Mouse (Mus musculus): Measurements from ENCODE around the gene Jmjd4. TPM values are rescaled to one million over a fixed set of nuclear protein-coding genes. Genes with fewer than 3 reads are reported as not detected.

Gene Jmjd4
- polyA plus RNA-seq, 1 experiment from 2014 or later, result 17.9 TPM

DNA sequence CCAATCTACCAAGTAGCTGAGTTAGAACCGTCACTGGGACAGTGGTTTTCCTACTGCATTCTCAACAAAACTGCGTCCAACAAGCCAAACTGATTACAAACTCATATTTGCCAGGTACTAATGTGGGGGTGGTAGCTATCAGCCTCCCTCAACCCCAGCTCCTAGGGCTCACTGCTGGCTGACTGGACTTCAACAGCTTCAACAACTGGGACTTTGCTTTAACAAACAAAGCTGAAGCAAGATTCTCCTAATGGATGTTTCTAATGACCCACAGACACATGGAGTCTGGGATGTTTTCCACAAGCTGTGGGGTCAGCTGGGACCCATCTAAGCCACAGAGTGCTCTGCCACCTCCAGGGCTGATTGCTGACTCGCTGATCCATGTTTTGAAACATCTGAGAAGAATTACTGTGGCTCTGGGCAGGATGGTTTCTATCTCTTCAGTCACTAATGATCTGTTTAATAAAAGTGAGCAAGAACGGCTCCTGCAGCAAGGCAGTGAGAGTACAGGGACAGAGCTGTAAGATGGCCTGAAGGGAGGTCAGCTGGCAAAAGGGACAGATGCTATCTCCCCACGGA is 26.7 kb upstream of the Jmjd4 start:
- Histone ChIP-seq H3K4me2 (ENCODE audit: low read length) (no peak overlapping the region), H3K9ac (ENCODE audit: low read depth, low read length) (no peak overlapping the region), H3K4me3 (ENCODE audit: low read depth, low read length) (no peak overlapping the region), H3K4me1 (ENCODE audit: control insufficient read depth, insufficient read depth, low read length) (no peaks in the 10 kb centered on the region; the same call in 1 of the 2 replicates), H3K27ac (ENCODE audit: low read length) (no peak overlapping the region), H3K9me3 (replicated peaks; ENCODE audit: control insufficient read depth, low read length, poor library complexity, severe bottlenecking) (no peaks in the 10 kb centered on the region), H3K36me3 (ENCODE audit: control insufficient read depth, insufficient read depth, low read length) (peaks cover 55% of the 10 kb centered on the region), H3K27me3 (ENCODE audit: control insufficient read depth, insufficient read depth, low read depth, low read length) (no peaks in the 10 kb centered on the region)
- WGBS, result 89% methylated on average over 5 of the region's 5 CpGs
- ATAC-seq, result no peak

DNA sequence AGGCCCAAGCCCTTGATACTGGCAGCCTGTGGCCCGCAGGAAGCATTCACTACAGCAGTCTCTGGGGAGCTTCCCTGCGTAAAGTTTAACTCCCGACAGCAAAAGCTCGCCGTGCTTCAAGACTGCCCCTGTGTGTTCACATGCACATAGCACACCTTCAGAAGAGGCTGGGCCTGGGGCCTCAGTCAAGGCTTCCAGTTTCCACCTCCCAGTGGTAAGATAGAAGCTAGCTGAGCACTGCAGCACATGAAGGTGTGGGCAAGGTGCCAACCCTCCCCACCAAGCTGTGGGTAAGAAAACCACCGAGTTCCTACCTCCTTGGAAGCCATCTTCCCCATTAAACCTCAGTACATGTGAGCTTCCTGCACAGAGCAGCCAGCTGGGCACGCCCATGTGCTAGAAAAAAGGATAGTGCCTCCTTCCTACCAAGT is 24.2 kb upstream of the Jmjd4 start:
- H3K4me1 ChIP-seq (ENCODE audit: control insufficient read depth, insufficient read depth, low read length), result no peaks in the 10 kb centered on the region; the same call in 1 of the 2 replicates
- whole genome bisulfite sequencing, result 62% methylated on average over 7 of the region's 7 CpGs
- H3K4me3 ChIP-seq (ENCODE audit: low read depth, low read length), result no peak overlapping the region
- H3K9ac ChIP-seq (ENCODE audit: low read depth, low read length), result no peak overlapping the region
- H3K9me3 ChIP-seq (replicated peaks; ENCODE audit: control insufficient read depth, low read length, poor library complexity, severe bottlenecking), result no peaks in the 10 kb centered on the region
- peaks cover 48% of the 10 kb centered on the region for H3K36me3 ChIP-seq (ENCODE audit: control insufficient read depth, insufficient read depth, low read length)
- no peaks in the 10 kb centered on the region for H3K27me3 ChIP-seq (ENCODE audit: control insufficient read depth, insufficient read depth, low read depth, low read length)
- no peak overlapping the region for H3K4me2 ChIP-seq (ENCODE audit: low read length)
- no peak for ATAC-seq
- H3K27ac ChIP-seq (ENCODE audit: low read length), result no peak overlapping the region

DNA sequence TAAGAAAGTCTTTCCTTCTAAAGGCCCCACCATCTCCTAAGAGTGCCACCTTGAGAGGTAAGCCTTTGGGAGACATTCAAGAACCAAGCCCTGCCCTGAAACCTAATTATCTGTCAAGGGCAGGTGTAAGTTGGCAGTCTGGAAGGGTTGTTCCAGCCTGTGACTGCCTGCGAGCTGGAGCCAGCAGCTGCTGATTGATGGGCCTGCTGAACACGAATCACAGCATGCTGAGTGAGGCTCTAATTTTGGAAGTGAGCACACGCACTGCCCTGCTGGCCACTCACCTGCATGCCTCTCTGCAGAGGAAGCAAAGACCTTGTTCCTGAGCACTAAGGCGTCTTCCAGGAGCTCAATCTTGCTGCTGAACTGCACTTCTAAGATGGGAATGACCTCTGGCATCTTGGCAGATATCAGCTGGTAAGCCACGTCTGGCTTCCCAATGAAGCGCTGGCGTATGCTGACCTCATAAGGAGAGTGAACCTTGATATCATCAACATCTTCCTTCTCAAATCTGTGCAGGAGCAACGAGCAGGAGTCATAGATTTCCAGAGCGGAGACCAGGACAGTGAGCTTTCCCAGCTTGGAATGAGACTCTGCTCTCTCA is 21.7 kb upstream of the Jmjd4 start:
- Histone ChIP-seq H3K4me2 (ENCODE audit: low read length) (no peak overlapping the region), H3K27me3 (ENCODE audit: control insufficient read depth, insufficient read depth, low read depth, low read length) (no peaks in the 10 kb centered on the region), H3K4me3 (ENCODE audit: low read depth, low read length) (no peak overlapping the region), H3K4me1 (ENCODE audit: control insufficient read depth, insufficient read depth, low read length) (no peaks in the 10 kb centered on the region; the same call in 1 of the 2 replicates), H3K9me3 (replicated peaks; ENCODE audit: control insufficient read depth, low read length, poor library complexity, severe bottlenecking) (no peaks in the 10 kb centered on the region), H3K36me3 (ENCODE audit: control insufficient read depth, insufficient read depth, low read length) (peaks cover 40% of the 10 kb centered on the region), H3K27ac (ENCODE audit: low read length) (no peak overlapping the region), H3K9ac (ENCODE audit: low read depth, low read length) (no peak overlapping the region)
- no peak for ATAC-seq
- WGBS, result 96% methylated on average over 9 of the region's 9 CpGs

DNA sequence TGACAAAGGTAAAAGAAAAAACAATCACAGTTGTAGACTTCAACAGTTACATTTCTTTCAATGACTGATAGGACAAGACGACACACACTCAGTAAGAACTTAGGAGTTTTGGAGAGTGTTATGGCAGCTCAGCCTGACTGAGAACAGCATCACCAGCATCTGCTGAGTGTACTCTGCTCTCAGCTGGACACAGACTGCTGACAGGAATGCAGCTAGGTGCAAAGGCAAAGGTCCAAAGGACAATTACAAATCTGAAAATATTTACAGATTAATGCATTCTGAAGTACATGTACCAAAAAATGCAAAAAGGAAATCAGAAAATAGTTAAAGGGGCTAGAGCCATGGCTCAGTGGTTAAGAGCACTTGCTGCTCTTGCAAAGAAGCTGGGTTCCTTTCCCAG is 19.9 kb upstream of the Jmjd4 start:
- no peak overlapping the region for H3K9ac ChIP-seq (ENCODE audit: low read depth, low read length)
- WGBS, result 87% methylated on average over 1 of the region's 1 CpGs
- no peak for ATAC-seq
- no peak overlapping the region for H3K4me3 ChIP-seq (ENCODE audit: low read depth, low read length)
- H3K4me1 ChIP-seq (ENCODE audit: control insufficient read depth, insufficient read depth, low read length), result no peaks in the 10 kb centered on the region; the same call in 1 of the 2 replicates
- no peaks in the 10 kb centered on the region for H3K27me3 ChIP-seq (ENCODE audit: control insufficient read depth, insufficient read depth, low read depth, low read length)
- H3K36me3 ChIP-seq (ENCODE audit: control insufficient read depth, insufficient read depth, low read length), result peaks cover 35% of the 10 kb centered on the region
- H3K4me2 ChIP-seq (ENCODE audit: low read length), result no peak overlapping the region
- no peaks in the 10 kb centered on the region for H3K9me3 ChIP-seq (replicated peaks; ENCODE audit: control insufficient read depth, low read length, poor library complexity, severe bottlenecking)
- no peak overlapping the region for H3K27ac ChIP-seq (ENCODE audit: low read length)

DNA sequence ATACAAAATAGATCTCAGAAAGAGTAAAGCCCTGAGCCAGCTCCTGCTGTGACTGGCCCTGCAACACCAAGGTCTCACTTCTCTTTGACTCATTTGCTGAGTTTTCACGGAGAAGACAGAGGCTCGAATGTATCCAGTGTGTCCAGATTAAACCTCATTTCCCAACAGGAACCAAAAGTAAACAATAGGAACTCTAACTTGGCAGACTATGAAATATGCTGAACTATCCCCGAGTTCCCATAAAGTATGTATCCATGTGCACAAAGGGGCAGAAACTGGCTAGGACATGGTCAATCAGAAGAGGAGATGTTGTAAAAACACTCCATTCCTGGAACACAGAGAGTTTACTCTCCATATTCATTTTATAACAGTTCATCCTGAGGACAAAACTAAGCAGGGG is 17.6 kb upstream of the Jmjd4 start:
- Histone ChIP-seq H3K4me3 (ENCODE audit: low read depth, low read length) (no peak overlapping the region), H3K36me3 (ENCODE audit: control insufficient read depth, insufficient read depth, low read length) (peaks cover 28% of the 10 kb centered on the region), H3K4me1 (ENCODE audit: control insufficient read depth, insufficient read depth, low read length) (no peaks in the 10 kb centered on the region; the same call in 1 of the 2 replicates), H3K9me3 (replicated peaks; ENCODE audit: control insufficient read depth, low read length, poor library complexity, severe bottlenecking) (0 out of 2 replicates have a peak, but pooled peaks cover 5% of the 10 kb centered on the region), H3K27me3 (ENCODE audit: control insufficient read depth, insufficient read depth, low read depth, low read length) (no peaks in the 10 kb centered on the region), H3K27ac (ENCODE audit: low read length) (no peak overlapping the region), H3K9ac (ENCODE audit: low read depth, low read length) (no peak overlapping the region), H3K4me2 (ENCODE audit: low read length) (no peak overlapping the region)
- ATAC-seq, result no peak
- 63% methylated on average over 3 of the region's 3 CpGs for WGBS

DNA sequence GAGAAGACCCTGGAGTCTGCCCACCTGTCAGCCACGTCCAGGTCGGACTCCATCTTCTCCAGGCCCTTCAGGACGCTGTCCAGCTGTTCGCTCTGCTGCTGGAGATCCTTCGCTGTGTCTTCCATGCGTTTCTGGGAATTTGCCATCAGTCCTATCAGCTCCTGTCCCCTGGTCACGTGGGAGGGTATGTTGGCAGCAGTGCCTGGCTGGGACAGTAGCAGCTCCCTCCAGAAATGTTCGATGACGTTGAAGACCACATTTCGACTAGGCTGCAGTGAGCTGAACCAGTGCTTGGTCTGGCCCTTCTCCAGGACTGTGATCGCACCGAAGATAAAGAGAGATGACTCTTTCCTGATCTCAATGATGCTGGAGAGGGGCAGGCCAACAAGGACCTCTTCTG is 11.9 kb upstream of the Jmjd4 start:
- no peak for ATAC-seq
- Histone ChIP-seq H3K4me1 (ENCODE audit: control insufficient read depth, insufficient read depth, low read length) (no peaks in the 10 kb centered on the region), H3K9ac (ENCODE audit: low read depth, low read length) (no peak overlapping the region), H3K4me2 (ENCODE audit: low read length) (no peak overlapping the region), H3K4me3 (ENCODE audit: low read depth, low read length) (no peak overlapping the region), H3K27me3 (ENCODE audit: control insufficient read depth, insufficient read depth, low read depth, low read length) (no peaks in the 10 kb centered on the region), H3K36me3 (ENCODE audit: control insufficient read depth, insufficient read depth, low read length) (peaks cover 19% of the 10 kb centered on the region), H3K9me3 (replicated peaks; ENCODE audit: control insufficient read depth, low read length, poor library complexity, severe bottlenecking) (0 out of 2 replicates have a peak, but pooled peaks cover 5% of the 10 kb centered on the region), H3K27ac (ENCODE audit: low read length) (no peak overlapping the region)
- 95% methylated on average over 12 of the region's 12 CpGs for WGBS

DNA sequence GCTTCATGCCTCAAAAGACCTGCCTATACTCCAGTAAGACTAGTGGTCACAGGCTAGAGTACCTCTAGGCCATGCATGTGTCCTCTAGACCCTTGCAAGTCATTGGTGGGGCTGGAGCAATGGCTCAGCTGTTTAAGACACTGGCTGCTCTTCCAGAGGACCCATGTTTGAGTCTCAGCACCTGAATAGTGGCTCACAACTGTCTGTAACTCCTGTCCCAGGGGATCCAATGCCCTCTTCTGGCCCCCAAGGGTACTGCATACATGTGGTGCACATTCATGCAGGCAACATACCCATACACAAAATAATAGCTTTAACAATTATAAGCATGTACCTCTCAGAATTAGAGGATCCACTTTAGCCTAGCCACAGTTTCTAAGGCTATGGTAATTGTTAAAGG is 6.7 kb upstream of the Jmjd4 start:
- Histone ChIP-seq H3K9me3 (replicated peaks; ENCODE audit: control insufficient read depth, low read length, poor library complexity, severe bottlenecking) (no peaks in the 10 kb centered on the region), H3K36me3 (ENCODE audit: control insufficient read depth, insufficient read depth, low read length) (peaks cover 2% of the 10 kb centered on the region; the same call in 1 of the 2 replicates), H3K4me3 (ENCODE audit: low read depth, low read length) (no peak overlapping the region), H3K9ac (ENCODE audit: low read depth, low read length) (no peak overlapping the region), H3K27ac (ENCODE audit: low read length) (no peak overlapping the region), H3K4me2 (ENCODE audit: low read length) (no peak overlapping the region), H3K27me3 (ENCODE audit: control insufficient read depth, insufficient read depth, low read depth, low read length) (no peaks in the 10 kb centered on the region), H3K4me1 (ENCODE audit: control insufficient read depth, insufficient read depth, low read length) (peaks cover 2% of the 10 kb centered on the region)
- no peak for ATAC-seq

DNA sequence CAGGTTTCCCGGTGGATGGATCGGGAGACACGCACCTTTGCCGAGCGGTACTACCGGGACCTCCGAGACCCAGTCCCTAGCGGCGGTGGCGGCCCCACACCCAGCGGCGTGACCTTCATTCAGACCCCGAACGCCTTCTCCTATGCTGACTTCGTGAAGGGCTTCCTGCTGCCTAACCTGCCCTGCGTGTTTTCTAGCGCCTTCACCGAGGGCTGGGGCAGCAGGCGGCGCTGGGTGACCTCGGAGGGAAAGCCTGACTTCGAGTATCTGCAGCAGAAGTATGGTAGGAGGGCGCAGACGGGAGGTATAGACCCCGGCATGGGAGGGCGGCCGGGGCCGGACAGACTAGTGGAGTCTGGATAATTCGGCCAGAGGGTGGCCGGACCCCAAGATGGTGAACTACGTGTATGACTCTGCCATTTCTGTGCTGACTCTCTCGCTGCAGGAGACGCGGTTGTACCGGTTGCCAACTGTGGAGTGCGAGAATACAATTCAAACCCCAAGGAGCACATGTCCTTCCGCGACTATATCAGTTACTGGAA is 456 bp downstream of the Jmjd4 start:
- peak overlapping the region; percentile 85 for H3K27ac ChIP-seq (ENCODE audit: low read length)
- peak; percentile 69 for ATAC-seq
- H3K9ac ChIP-seq (ENCODE audit: low read depth, low read length), result peak overlapping the region; percentile 88
- peaks cover 13% of the 10 kb centered on the region for H3K36me3 ChIP-seq (ENCODE audit: control insufficient read depth, insufficient read depth, low read length)
- H3K27me3 ChIP-seq (ENCODE audit: control insufficient read depth, insufficient read depth, low read depth, low read length), result no peaks in the 10 kb centered on the region
- WGBS, result under 1% methylated on average over 38 of the region's 38 CpGs
- H3K4me3 ChIP-seq (ENCODE audit: low read depth, low read length), result peak overlapping the region; percentile 84
- H3K4me1 ChIP-seq (ENCODE audit: control insufficient read depth, insufficient read depth, low read length), result peaks cover 24% of the 10 kb centered on the region
- no peaks in the 10 kb centered on the region for H3K9me3 ChIP-seq (replicated peaks; ENCODE audit: control insufficient read depth, low read length, poor library complexity, severe bottlenecking)
- H3K4me2 ChIP-seq (ENCODE audit: low read length), result peak overlapping the region; percentile 87

DNA sequence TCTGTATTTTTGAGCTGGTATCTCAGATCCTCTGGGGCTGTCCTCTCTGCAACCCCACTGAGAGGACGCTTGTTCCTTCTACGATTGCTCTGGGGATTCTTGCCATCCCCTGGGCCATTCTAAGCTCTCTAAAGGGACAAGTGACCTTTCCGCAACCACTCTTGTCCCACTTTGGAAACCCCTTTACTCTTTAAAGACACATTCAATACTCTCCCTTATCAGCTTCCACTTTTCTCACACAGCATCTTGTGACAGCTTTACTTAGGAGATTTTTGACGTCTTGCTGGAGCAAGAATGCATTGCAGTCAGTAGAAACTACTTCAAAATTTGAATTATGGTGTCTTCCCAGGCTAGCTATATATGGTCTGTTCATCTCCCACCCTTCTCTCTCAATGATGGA is 1.2 kb downstream of the Jmjd4 start, which contains the start of gene Snap47:
Gene Snap47, minus strand, starts transcription at position 101 of the 400 bp plus-strand sequence.
- Histone ChIP-seq H3K27me3 (ENCODE audit: control insufficient read depth, insufficient read depth, low read depth, low read length) (no peaks in the 10 kb centered on the region), H3K27ac (ENCODE audit: low read length) (peak within 1 kb of the TSS; percentile 85), H3K9ac (ENCODE audit: low read depth, low read length) (peak within 1 kb of the TSS; percentile 88), H3K9me3 (replicated peaks; ENCODE audit: control insufficient read depth, low read length, poor library complexity, severe bottlenecking) (no peaks in the 10 kb centered on the region), H3K4me1 (ENCODE audit: control insufficient read depth, insufficient read depth, low read length) (peaks cover 24% of the 10 kb centered on the region), H3K36me3 (ENCODE audit: control insufficient read depth, insufficient read depth, low read length) (peaks cover 19% of the 10 kb centered on the region), H3K4me2 (ENCODE audit: low read length) (peak within 1 kb of the TSS; percentile 87), H3K4me3 (ENCODE audit: low read depth, low read length) (peak within 1 kb of the TSS; percentile 84)
- no peak for ATAC-seq
- 74% methylated on average over 4 of the region's 4 CpGs for WGBS
